Mouse (Mus musculus): ENCODE results near the gene Cdrt4. TPM values are rescaled to one million over a fixed set of nuclear protein-coding genes. Genes with fewer than 3 reads are reported as not detected.

The Cdrt4 gene
- polyA plus RNA-seq, 1 experiment = not detected

GRCm38 (mm10) chr11:62934795-62935514 lies 16.0 kb upstream of the Cdrt4 start:
- 84% methylated on average over 11 of the region's 11 CpGs for WGBS
- TF ChIP-seq CTCF (IDR thresholded peaks at IDR 0.05; ENCODE audit: insufficient read depth, low read depth, low read length) (no peak), POLR2A (IDR thresholded peaks at IDR 0.05; ENCODE audit: insufficient read depth, low read depth, low read length) (no peak)
- Histone ChIP-seq H3K4me1 (ENCODE audit: control insufficient read depth, insufficient read depth, low read length) (no peaks in the 10 kb centered on the region), H3K4me3 (ENCODE audit: insufficient read depth, low read depth, low read length) (no peak overlapping the region), H3K27ac (ENCODE audit: insufficient read depth, low read depth, low read length) (no peak overlapping the region)

GRCm38 (mm10) chr11:62937986-62938385 lies 13.0 kb upstream of the Cdrt4 start:
- TF ChIP-seq CTCF (IDR thresholded peaks at IDR 0.05; ENCODE audit: insufficient read depth, low read depth, low read length) (no peak), POLR2A (IDR thresholded peaks at IDR 0.05; ENCODE audit: insufficient read depth, low read depth, low read length) (no peak)
- no peak overlapping the region for H3K4me3 ChIP-seq (ENCODE audit: insufficient read depth, low read depth, low read length)
- WGBS = 78% methylated on average over 6 of the region's 6 CpGs
- no peaks in the 10 kb centered on the region for H3K4me1 ChIP-seq (ENCODE audit: control insufficient read depth, insufficient read depth, low read length)
- no peak overlapping the region for H3K27ac ChIP-seq (ENCODE audit: insufficient read depth, low read depth, low read length)

- TF ChIP-seq CTCF (IDR thresholded peaks at IDR 0.05; ENCODE audit: insufficient read depth, low read depth, low read length) (no peak), POLR2A (IDR thresholded peaks at IDR 0.05; ENCODE audit: insufficient read depth, low read depth, low read length) (no peak)
- H3K4me1 ChIP-seq (ENCODE audit: control insufficient read depth, insufficient read depth, low read length) = no peaks in the 10 kb centered on the region
- no peak overlapping the region for H3K4me3 ChIP-seq (ENCODE audit: insufficient read depth, low read depth, low read length)
- H3K27ac ChIP-seq (ENCODE audit: insufficient read depth, low read depth, low read length) = no peak overlapping the region
- 70% methylated on average over 5 of the region's 5 CpGs for WGBS
These were observed 12.1 kb upstream of the Cdrt4 start for GRCm38 (mm10) chr11:62938921-62939320.

GRCm38 (mm10) chr11:62940176-62940575 lies 10.8 kb upstream of the Cdrt4 start:
- 84% methylated on average over 3 of the region's 3 CpGs for WGBS
- TF ChIP-seq CTCF (IDR thresholded peaks at IDR 0.05; ENCODE audit: insufficient read depth, low read depth, low read length) (no peak), POLR2A (IDR thresholded peaks at IDR 0.05; ENCODE audit: insufficient read depth, low read depth, low read length) (no peak)
- no peak overlapping the region for H3K27ac ChIP-seq (ENCODE audit: insufficient read depth, low read depth, low read length)
- H3K4me3 ChIP-seq (ENCODE audit: insufficient read depth, low read depth, low read length) = no peak overlapping the region
- no peaks in the 10 kb centered on the region for H3K4me1 ChIP-seq (ENCODE audit: control insufficient read depth, insufficient read depth, low read length)

GRCm38 (mm10) chr11:62943538-62943937 lies 7.5 kb upstream of the Cdrt4 start:
- Histone ChIP-seq H3K4me1 (ENCODE audit: control insufficient read depth, insufficient read depth, low read length) (no peaks in the 10 kb centered on the region), H3K27ac (ENCODE audit: insufficient read depth, low read depth, low read length) (no peak overlapping the region), H3K4me3 (ENCODE audit: insufficient read depth, low read depth, low read length) (no peak overlapping the region)
- 68% methylated on average over 6 of the region's 6 CpGs for WGBS
- TF ChIP-seq CTCF (IDR thresholded peaks at IDR 0.05; ENCODE audit: insufficient read depth, low read depth, low read length) = no peak
- TF ChIP-seq POLR2A (IDR thresholded peaks at IDR 0.05; ENCODE audit: insufficient read depth, low read depth, low read length) = no peak

- 69% methylated on average over 4 of the region's 4 CpGs for WGBS
- Histone ChIP-seq H3K4me1 (ENCODE audit: control insufficient read depth, insufficient read depth, low read length) (no peaks in the 10 kb centered on the region), H3K27ac (ENCODE audit: insufficient read depth, low read depth, low read length) (no peak overlapping the region), H3K4me3 (ENCODE audit: insufficient read depth, low read depth, low read length) (no peak overlapping the region)
- no peak for TF ChIP-seq CTCF (IDR thresholded peaks at IDR 0.05; ENCODE audit: insufficient read depth, low read depth, low read length)
- TF ChIP-seq POLR2A (IDR thresholded peaks at IDR 0.05; ENCODE audit: insufficient read depth, low read depth, low read length) = no peak
These were observed 5.5 kb upstream of the Cdrt4 start for GRCm38 (mm10) chr11:62945514-62945913.

GRCm38 (mm10) chr11:62949548-62949947 lies 1.4 kb upstream of the Cdrt4 start:
- WGBS = 91% methylated on average over 1 of the region's 1 CpGs
- TF ChIP-seq POLR2A (IDR thresholded peaks at IDR 0.05; ENCODE audit: insufficient read depth, low read depth, low read length) (no peak), CTCF (IDR thresholded peaks at IDR 0.05; ENCODE audit: insufficient read depth, low read depth, low read length) (no peak)

GRCm38 (mm10) chr11:62954766-62955165 lies 3.8 kb downstream of the Cdrt4 start:
- Histone ChIP-seq H3K4me3 (ENCODE audit: insufficient read depth, low read depth, low read length) (no peak overlapping the region), H3K4me1 (ENCODE audit: control insufficient read depth, insufficient read depth, low read length) (no peaks in the 10 kb centered on the region), H3K27ac (ENCODE audit: insufficient read depth, low read depth, low read length) (no peak overlapping the region)
- TF ChIP-seq CTCF (IDR thresholded peaks at IDR 0.05; ENCODE audit: insufficient read depth, low read depth, low read length) (no peak), POLR2A (IDR thresholded peaks at IDR 0.05; ENCODE audit: insufficient read depth, low read depth, low read length) (no peak)
- WGBS = 93% methylated on average over 3 of the region's 3 CpGs

More at GRCm38 (mm10) chr11:62949548-62949947, 1.4 kb upstream of the Cdrt4 start:
- Histone ChIP-seq H3K27ac (ENCODE audit: insufficient read depth, low read depth, low read length) (no peak overlapping the region), H3K4me1 (ENCODE audit: control insufficient read depth, insufficient read depth, low read length) (no peaks in the 10 kb centered on the region), H3K4me3 (ENCODE audit: insufficient read depth, low read depth, low read length) (no peak overlapping the region)

- H3K27ac ChIP-seq (ENCODE audit: insufficient read depth, low read depth, low read length) = no peak overlapping the region
- 93% methylated on average over 5 of the region's 5 CpGs for WGBS
- TF ChIP-seq POLR2A (IDR thresholded peaks at IDR 0.05; ENCODE audit: insufficient read depth, low read depth, low read length) (no peak), CTCF (IDR thresholded peaks at IDR 0.05; ENCODE audit: insufficient read depth, low read depth, low read length) (no peak)
- no peak overlapping the region for H3K4me3 ChIP-seq (ENCODE audit: insufficient read depth, low read depth, low read length)
- H3K4me1 ChIP-seq (ENCODE audit: control insufficient read depth, insufficient read depth, low read length) = no peaks in the 10 kb centered on the region
These were observed 4.2 kb downstream of the Cdrt4 start for GRCm38 (mm10) chr11:62955186-62955585.
